Mouse (Mus musculus) spleen, adult 2 months (tissue): ENCODE measurements around the gene Abcb8. TPM values are rescaled to one million over a fixed set of nuclear protein-coding genes. Genes with fewer than 3 reads are reported as not detected.
A peak's percentile ranks its signal among the peaks of the same experiment; 100 is the strongest.

Experiments
- DNase-seq, 2 experiments: peaks; one replicate each; pipeline versions ENCODE4 v3.0.0 to v3.0.0-alpha.2; 2012 to 2021; ENCODE audit warnings: low spot score in 2 of 2, low read depth in 1 of 2
- H3K27ac ChIP-seq: fragments of 200-500 bp; 2 replicates; pipeline ENCODE4 v1.5.1; 2012; ENCODE audit warnings: low read length, inconsistent platforms; ENCODE audit not compliant: insufficient read depth
- H3K27me3 ChIP-seq: fragments of 200-500 bp; 2 replicates; pipeline ENCODE4 v1.6.1; 2012; ENCODE audit warnings: mild to moderate bottlenecking, moderate library complexity, low read length, inconsistent platforms; ENCODE audit not compliant: control insufficient read depth, insufficient read depth
- H3K36me3 ChIP-seq: fragments of 200-500 bp; 2 replicates; pipeline ENCODE4 v1.6.1; 2012; ENCODE audit warnings: mild to moderate bottlenecking, low read length, inconsistent platforms; ENCODE audit not compliant: control insufficient read depth, insufficient read depth
- H3K4me1 ChIP-seq: fragments of 200-500 bp; 2 replicates; pipeline ENCODE4 v1.6.1; 2011; ENCODE audit warnings: inconsistent platforms; ENCODE audit not compliant: control insufficient read depth, insufficient read depth, insufficient read length
- H3K4me3 ChIP-seq: fragments of 200-500 bp; 2 replicates; pipeline ENCODE4 v1.5.1; 2011; ENCODE audit warnings: mild to moderate bottlenecking, inconsistent platforms; ENCODE audit not compliant: insufficient read depth, insufficient read length; ENCODE audit errors: extremely low read depth
- CTCF ChIP-seq: fragments of 200-500 bp; IDR thresholded peaks from 2 replicates; pipeline ENCODE4 v1.5.1; 2011; ENCODE audit warnings: mild to moderate bottlenecking, inconsistent platforms; ENCODE audit not compliant: insufficient read depth, insufficient read length, insufficient replicate concordance; ENCODE audit errors: extremely low read depth
- POLR2A ChIP-seq: fragments of 200-500 bp; IDR thresholded peaks from 2 replicates; pipeline ENCODE4 v1.6.1; 2011; ENCODE audit warnings: low read depth, low read length, inconsistent platforms
- WGBS: fragments of 180-500 bp; shearing (Covaris S2); methylation state at CpG from one replicate; pipeline ENCODE4 v1.1.7; 2018; 5-methylcytosine and 5-hydroxymethylcytosine counted together
- polyA plus RNA-seq: library from polyadenylated mRNA; depleted of rRNA; stranded (reverse); fragments of >200 nt; gene quantifications from 2 replicates; pipeline ENCODE4 v1.2.3, GENCODE M21; 2012

Abcb8 gene
- polyA plus RNA-seq, 1 experiment: 31.3 TPM

DNA sequence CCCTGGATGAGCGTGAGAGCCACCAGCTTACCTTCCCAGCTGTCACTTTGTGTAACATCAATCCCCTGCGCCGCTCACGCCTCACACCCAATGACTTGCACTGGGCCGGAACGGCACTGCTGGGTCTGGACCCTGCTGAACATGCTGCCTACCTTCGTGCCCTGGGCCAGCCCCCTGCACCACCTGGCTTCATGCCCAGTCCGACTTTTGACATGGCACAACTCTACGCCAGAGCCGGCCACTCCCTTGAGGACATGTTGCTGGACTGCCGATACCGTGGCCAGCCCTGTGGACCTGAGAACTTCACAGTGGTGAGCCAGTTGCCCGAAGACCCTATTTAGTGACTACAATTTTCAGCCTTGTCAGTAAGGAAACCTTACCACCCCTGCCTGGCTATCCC lies 20.5 kb downstream of the Abcb8 start:
- DNase-seq: no peak
- no peaks in the 10 kb centered on the region; the same call in 1 of the 2 replicates for H3K36me3 ChIP-seq
- no peak for TF ChIP-seq POLR2A
- no peak for TF ChIP-seq CTCF
- WGBS: 86% methylated on average over 13 of the region's 13 CpGs
- no peaks in the 10 kb centered on the region for H3K27me3 ChIP-seq
- no peak overlapping the region for H3K4me3 ChIP-seq
- peaks cover 3% of the 10 kb centered on the region; the same call in 1 of the 2 replicates for H3K4me1 ChIP-seq
- H3K27ac ChIP-seq: no peak overlapping the region

DNA sequence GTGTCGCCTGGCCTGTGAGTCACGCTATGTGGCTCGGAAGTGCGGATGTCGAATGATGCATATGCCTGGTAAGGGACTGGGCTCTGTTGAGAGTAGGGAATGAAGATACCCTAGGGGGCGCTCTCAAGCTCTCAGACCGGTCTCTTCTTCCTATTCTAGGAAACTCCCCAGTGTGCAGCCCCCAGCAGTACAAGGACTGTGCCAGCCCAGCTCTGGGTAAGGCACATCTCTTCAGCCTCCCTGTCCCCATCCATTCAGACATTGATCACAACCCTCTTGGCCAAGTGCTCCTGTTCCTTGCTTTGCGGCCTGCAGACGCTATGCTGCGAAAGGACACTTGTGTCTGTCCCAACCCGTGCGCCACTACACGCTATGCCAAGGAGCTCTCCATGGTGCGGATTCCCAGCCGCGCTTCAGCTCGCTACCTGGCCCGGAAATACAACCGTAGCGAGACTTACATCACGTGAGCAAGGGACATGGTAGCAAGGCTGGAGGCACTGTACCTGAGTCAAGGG lies 22.8 kb downstream of the Abcb8 start:
- 18% methylated on average over 21 of the region's 21 CpGs for WGBS
- Histone ChIP-seq H3K27ac (no peak overlapping the region), H3K36me3 (peaks cover 3% of the 10 kb centered on the region), H3K4me1 (peaks cover 3% of the 10 kb centered on the region; the same call in 1 of the 2 replicates), H3K4me3 (no peak overlapping the region), H3K27me3 (no peaks in the 10 kb centered on the region)
- no peak for TF ChIP-seq POLR2A
- peak; percentile 46; the same call in 1 of the 2 replicates for TF ChIP-seq CTCF
- DNase-seq: peak; percentile 50 to 58

DNA sequence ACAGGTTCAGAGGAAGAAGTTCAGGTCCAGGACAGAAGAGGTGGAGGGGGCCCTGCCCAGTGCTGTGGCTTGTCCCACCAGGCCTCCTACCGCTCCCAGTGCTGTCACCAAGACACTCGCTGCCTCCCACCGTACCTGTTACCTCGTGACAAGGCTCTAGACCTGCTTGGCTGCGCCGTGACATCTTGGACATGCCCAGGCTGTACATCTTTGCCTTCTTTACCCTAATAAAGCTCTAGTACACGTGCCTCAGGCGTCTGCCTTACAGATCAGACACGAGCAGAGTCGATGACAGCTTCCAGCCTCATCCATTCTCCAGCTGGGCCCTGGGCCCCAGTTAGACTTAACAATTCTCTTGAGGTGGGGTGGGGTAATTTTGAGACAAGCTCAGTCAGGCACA lies 24.1 kb downstream of the Abcb8 start:
- Histone ChIP-seq H3K4me3 (no peak overlapping the region), H3K27ac (no peak overlapping the region), H3K4me1 (peaks cover 3% of the 10 kb centered on the region; the same call in 1 of the 2 replicates), H3K27me3 (no peaks in the 10 kb centered on the region), H3K36me3 (peaks cover 3% of the 10 kb centered on the region)
- 94% methylated on average over 10 of the region's 10 CpGs for WGBS
- TF ChIP-seq CTCF: no peak
- TF ChIP-seq POLR2A: no peak
- DNase-seq: no peak

DNA sequence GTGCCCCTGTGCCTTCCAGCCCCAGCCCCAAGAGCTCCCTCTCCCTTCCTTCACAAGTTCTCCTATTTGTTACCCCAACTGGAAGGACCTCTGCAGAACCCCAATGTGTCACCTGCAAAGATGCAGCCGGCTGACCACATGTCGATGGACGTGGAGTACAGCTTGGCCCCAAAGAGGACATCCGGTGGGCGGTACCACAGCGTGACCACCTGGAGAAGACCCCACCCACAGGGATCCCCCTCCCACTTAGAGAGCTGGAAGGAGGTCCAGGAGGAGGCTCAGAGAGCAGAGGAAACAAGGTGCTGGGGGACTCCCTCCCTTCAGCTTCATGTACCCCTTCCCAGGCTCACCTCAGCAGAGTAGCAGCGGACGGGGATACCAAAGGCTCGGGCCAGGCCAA lies 26.9 kb downstream of the Abcb8 start:
- no peaks in the 10 kb centered on the region for H3K27me3 ChIP-seq
- no peak for DNase-seq
- H3K4me3 ChIP-seq: no peak overlapping the region
- peaks cover 3% of the 10 kb centered on the region for H3K36me3 ChIP-seq
- no peak overlapping the region for H3K27ac ChIP-seq
- no peak for TF ChIP-seq POLR2A
- no peak for TF ChIP-seq CTCF
- WGBS: 94% methylated on average over 9 of the region's 9 CpGs
- peaks cover 3% of the 10 kb centered on the region; the same call in 1 of the 2 replicates for H3K4me1 ChIP-seq

DNA sequence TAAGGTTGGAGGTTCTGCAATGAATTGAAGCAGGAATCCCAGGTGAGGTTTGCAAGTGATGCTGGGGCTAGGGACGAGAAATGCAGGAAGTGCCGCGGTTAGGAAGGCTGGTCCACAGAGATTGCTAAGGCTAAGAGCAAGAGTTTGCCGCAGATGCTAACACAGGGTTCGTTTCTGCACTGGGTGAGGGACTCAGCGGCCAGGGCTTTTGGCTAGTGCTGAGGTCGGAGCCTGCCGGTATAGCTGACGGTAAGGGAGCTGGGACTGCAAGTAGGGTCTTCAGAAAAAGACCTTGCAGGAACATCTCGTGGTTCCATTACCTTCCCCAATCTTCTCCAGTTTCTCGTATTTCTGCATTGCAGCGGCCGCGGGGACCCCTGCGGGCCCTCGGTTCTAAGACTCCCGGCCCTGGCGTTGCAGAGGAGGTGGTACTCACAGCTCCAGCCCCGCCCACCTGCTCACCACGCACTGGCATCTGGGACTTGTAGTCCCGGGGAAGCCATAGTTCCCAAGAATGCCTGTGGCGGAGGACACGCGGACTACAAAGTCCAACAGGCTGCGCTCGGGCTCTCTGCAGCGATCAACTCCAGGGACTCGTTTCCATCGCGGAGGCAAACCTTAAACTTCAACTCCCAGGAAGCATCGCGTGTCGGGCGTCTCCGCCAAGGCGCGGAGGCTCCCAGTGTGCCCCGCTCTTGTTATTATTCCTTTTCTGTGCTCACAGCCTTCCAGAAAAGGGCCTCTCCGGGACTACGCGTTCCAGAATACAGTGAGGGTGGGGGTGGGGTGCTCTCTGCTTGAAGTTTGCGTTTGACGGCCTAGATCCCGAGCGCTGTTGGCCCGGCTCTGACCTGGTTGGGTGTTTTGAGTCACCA lies 29.9 kb downstream of the Abcb8 start, which contains the start of the genes Cdk5 and Slc4a2:
Gene Cdk5 (minus strand): TSS at position 402 of the 875 bp plus-strand sequence.
Gene Slc4a2 (plus strand): TSS at position 709 of the 875 bp plus-strand sequence.
- under 1% methylated on average over 46 of the region's 46 CpGs for WGBS
- H3K27ac ChIP-seq: peak within 1 kb of the TSS; percentile 95
- no peak for TF ChIP-seq CTCF
- peak; percentile 55 for TF ChIP-seq POLR2A

DNA sequence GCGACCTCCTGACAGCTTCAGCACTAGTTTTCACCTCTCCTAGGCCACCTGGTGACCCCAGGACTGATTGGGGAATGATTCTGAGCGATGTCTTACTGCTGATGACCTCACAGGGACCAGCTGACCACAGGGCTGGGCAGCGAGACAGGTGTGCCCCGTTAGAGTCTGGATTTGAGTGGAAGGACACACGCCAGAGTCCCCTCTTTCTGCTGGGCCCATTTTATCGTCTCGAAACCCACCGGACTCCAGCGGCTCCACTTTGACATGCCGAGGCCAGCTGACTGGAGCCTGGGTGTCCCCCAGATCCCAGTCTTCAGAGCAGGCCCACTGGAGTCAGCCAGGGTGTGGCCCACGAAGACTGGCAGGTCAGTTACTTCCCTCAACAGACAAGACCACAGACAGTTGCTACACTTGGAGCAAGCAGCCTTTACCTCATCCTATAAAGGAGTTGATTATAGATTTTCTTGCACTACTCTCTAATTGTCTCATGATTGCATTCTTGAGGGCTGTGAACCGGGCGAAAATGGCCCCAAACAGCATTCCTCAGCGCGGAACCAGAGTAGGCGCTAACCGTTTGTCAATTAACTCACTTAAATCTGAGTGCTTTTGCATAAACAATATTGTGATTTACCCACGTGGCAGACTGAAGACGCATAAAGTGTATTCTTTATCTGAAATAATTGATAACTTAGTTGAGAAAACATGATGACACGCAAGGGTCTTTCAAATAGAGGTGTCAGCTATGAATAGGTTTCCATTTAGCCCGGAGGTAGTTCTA lies 30.7 kb downstream of the Abcb8 start:
- DNase-seq: peak in 1 of 2 experiments; percentile 21
- peaks cover 3% of the 10 kb centered on the region for H3K36me3 ChIP-seq
- no peaks in the 10 kb centered on the region for H3K27me3 ChIP-seq
- no peak; the same call in 1 of the 2 replicates for TF ChIP-seq POLR2A
- no peak for TF ChIP-seq CTCF
- H3K4me1 ChIP-seq: peaks cover 10% of the 10 kb centered on the region; the same call in 1 of the 2 replicates
- 10% methylated on average over 21 of the region's 21 CpGs for WGBS
- peak overlapping the region; percentile 95 for H3K27ac ChIP-seq
- peak overlapping the region; percentile 88 for H3K4me3 ChIP-seq

More for the DNA sequence above, 29.9 kb downstream of the Abcb8 start, which contains the start of the genes Cdk5 and Slc4a2:
- peaks cover 10% of the 10 kb centered on the region; the same call in 1 of the 2 replicates for H3K4me1 ChIP-seq
- H3K36me3 ChIP-seq: peaks cover 3% of the 10 kb centered on the region
- DNase-seq: peak; percentile 97 to 98
- H3K4me3 ChIP-seq: peak within 1 kb of the TSS; percentile 88
- no peaks in the 10 kb centered on the region for H3K27me3 ChIP-seq
